Mouse (Mus musculus) heart, postnatal 14 days (tissue): Measurements from ENCODE around the gene Rasgrp3. TPM values are rescaled to one million over a fixed set of nuclear protein-coding genes. Genes with fewer than 3 reads are reported as not detected.
"Not testable (repeated sequence)": the region's sequence is repeated elsewhere in the genome, so short reads cannot be mapped to it uniquely, and the experiment has no call there.

Source experiments
- DNase-seq, 2 experiments: peaks; one replicate each; pipeline ENCODE4 v3.0.0; 2021 to 2022
- intact Hi-C: fragments of 180-260 bp; cut with DNase I; formaldehyde crosslinking; loops from one replicate; pipeline ENCODE4 v1.15.1; 2025
- total RNA-seq, 2 experiments: library from RNA; stranded (reverse); gene quantifications; 2 replicates each; pipeline ENCODE4 v1.2.3; 2021

The Rasgrp3 gene
- total RNA-seq, 2 experiments from 2014 or later: 38.4 to 38.9 TPM

GRCm38 (mm10) chr17:75456096-75456495 lies 20.4 kb downstream of the Rasgrp3 start:
- intact Hi-C loops: loop anchor here (5.0 kb wide), 1 partner anchor 76 kb away; no protein-coding TSS in a partner anchor
- not testable (repeated sequence) for DNase-seq

DNA sequence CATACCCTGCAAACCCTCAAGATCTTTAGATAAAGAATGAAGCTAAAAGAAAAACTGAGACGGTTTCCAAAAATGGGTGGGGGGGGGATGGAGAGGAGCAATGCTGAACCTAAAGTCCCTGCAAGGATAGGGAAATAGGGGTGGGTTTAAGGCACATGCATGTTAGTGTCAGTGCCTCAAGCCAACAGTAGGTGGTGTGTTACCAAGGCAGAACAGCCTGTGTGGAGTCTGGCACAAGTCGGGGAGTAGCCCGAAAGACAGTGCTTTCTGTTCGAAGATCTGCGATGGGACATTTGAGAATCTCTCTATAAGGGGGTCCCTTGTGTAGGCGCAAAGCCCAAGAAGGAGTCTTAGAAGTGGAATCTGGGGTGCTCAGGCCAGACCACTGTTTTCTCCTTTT lies 24.9 kb downstream of the Rasgrp3 start:
- intact Hi-C loops: no loop called here
- no peak for DNase-seq

DNA sequence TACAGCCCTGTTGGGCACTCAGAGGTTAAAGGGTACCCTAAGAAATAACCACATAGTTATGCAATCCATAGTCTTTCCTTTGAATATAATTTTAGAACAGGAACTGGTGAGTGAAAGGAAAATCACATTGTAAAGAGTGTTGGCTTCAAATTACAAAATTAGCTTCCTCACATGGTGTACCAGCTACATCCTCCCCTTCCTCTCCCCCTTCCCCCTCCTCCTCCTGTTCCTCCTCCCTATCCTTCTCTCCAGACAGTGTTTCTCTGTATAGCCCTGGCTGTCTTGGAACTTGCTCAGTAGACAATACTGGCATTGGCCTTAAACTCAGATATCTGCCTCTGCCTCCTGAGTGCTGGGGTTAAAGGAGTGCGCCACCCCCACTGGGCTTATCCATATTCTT lies 26.1 kb downstream of the Rasgrp3 start:
- intact Hi-C loops: no loop called here
- DNase-seq: no peak

DNA sequence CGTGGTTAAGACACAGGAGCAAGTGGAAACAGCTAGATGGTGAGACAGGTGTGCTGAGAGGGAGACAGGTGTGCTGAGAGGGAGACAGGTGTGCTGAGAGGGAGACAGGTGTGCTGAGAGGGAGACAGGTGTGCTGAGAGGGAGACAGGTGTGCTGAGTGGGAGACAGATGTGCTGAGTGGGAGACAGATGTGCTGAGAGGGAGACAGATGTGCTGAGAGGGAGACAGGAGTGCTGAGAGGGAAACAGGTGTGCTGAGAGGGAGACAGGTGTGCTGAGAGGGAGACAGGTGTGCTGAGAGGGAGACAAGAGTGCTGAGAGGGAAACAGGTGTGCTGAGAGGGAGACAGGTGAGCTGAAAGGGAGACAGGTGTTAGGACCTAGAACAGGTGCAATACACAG lies 27.5 kb downstream of the Rasgrp3 start:
- intact Hi-C loops: not testable (repeated sequence)

DNA sequence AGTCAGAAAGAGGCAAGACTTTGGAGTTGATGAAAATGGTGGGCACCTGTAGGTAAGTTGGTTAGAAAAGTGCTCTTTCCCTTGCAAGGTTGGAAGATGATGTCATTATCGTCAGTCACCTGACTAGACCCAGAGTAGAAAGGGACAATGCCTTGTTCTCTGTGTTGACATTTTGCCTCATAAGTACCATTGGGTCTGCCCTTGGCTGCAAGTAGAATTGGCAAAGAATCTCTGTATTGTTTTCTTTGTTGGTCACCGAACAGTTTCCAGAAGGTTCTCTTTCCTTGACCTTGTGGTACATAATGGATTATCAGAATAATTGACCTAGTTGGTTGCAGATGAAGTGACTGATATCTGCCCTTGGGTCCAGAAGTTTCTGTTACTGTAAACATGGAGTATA lies 27.9 kb downstream of the Rasgrp3 start:
- no peak for DNase-seq
- intact Hi-C loops: no loop called here

More for the DNA sequence above, 27.5 kb downstream of the Rasgrp3 start:
- not testable (repeated sequence) for DNase-seq

GRCm38 (mm10) chr17:75464331-75464982 lies 28.8 kb downstream of the Rasgrp3 start:
- intact Hi-C loops: no loop called here

DNA sequence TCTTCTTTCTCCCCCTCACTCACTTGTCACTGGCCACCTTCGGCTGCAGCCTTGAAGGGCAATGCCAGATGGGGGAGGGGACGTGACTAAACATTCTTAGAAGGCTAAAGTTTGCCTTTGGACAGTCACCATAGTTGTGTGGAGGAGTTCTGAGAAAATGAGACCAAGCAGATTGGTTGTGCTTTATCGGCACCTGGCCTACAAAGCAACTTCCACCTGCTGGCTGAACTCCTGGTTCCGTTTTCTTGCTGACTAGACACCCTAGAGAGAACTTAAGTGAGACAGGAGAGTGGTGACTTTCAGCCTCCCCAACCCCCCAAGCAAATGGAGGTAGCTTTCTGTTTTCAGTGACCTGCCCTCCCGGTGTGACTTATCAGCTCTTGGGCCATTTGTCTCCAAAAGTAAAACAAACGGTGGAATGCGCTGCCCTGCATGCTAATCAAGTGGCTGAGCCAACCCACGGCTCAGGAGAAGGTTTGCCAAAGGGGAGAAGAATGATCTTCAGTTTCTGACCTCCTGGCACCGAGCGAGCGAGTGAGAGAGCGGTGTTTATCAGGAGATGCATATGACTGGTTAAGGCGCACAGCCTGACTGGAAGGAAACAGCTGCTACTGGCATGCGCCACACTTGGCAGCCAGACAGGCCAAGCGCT lies 29.4 kb downstream of the Rasgrp3 start:
- intact Hi-C loops: no loop called here
- DNase-seq: peak; percentile 79 to 85

More at GRCm38 (mm10) chr17:75464331-75464982, 28.8 kb downstream of the Rasgrp3 start:
- DNase-seq: peak; percentile 8 to 16

- no peak for DNase-seq
- intact Hi-C loops: no loop called here
These were observed 29.9 kb downstream of the Rasgrp3 start for GRCm38 (mm10) chr17:75465635-75465997.

DNA sequence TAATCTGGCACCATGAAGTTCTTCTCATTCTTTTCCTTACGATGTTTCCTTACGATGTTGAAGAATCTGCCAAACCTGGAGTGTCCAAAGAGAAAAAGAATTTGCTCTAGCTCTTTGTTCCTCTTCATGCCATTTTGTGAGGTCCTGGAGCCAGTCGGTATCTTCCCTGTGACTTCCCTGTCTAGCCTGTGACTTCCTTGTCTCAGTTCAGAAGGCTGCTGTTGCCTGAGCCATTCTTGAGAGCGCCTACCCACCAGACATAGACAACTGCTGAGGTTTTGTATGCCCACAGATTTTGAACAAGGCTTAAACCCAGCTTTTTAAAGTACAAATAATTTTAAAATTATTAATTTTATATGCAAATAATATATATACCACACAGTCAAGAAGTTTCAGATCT lies 31.3 kb downstream of the Rasgrp3 start:
- no peak for DNase-seq
- intact Hi-C loops: no loop called here

DNA sequence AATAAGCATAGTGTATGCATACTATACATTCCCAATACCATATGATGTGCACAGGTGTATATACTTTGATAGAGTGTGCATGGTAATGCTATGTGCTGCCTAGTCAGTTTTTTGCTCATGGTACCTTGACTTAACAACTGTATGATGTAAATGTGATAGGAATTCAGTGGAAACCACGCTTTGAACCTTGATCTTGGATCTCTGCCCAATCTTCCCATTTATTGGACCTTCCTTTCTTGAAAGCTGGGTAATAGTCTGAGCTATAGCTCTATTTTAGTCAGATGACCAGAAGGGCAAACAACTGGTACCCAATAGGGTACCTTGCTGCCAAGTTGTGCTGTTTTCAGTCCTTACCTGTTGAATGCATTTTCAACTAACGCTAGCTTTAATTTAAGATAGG lies 31.8 kb downstream of the Rasgrp3 start:
- intact Hi-C loops: no loop called here

DNA sequence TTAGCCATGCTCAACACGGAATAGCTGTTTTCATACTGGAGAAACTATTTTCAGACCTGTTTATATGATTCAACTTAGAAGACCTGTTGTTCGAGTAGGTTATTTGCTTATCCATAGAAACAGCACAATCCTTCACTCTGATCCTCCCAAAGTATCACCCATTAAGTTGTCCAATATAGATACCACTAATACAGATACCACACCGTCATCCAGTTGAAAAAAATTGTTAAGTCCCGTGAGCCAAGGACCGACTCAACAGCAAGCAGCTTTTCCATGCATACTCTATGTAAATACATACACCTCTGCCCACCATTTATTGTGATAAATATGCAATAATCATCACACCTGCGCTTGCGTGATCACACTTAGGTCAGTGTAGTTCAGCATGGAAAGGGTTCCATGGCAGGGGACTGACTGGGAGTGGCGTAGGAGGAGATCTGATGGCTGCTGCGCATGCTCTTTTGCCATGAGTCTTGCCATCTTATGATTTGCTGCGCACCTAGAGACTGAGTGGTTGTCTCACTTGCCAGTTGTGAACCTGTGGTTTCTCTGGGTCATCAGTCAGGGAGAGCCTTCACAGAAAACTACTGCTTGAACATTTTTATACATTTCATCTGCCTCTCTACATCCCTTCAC lies 32.9 kb downstream of the Rasgrp3 start:
- intact Hi-C loops: no loop called here
- DNase-seq: no peak

More for the DNA sequence above, 31.8 kb downstream of the Rasgrp3 start:
- DNase-seq: no peak

DNA sequence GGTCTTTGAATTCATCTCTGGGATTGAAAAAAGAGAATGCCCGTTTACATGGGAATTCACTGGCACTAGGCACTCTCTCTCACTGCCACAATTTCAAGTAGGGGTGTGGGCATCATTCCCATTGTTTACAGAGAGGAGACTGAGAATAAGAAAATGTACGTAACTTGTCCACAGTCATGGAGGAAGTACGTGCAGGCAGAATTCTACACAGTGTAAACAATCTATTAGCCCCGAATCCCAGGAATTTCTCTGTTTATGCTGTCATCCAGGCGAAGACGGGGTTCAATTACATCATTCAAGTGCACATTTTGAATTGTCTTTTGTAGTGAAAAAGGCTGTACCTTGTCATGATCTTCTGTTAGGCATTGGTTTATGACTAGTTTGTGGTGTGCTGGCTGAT lies 34.6 kb downstream of the Rasgrp3 start:
- no peak for DNase-seq
- intact Hi-C loops: no loop called here

GRCm38 (mm10) chr17:75470885-75471610 lies 35.4 kb downstream of the Rasgrp3 start:
- no peak for DNase-seq
- intact Hi-C loops: no loop called here

GRCm38 (mm10) chr17:75471644-75472253 lies 36.1 kb downstream of the Rasgrp3 start:
- no peak for DNase-seq
- intact Hi-C loops: no loop called here

GRCm38 (mm10) chr17:75472379-75472778 lies 36.7 kb downstream of the Rasgrp3 start:
- DNase-seq: peak in 1 of 2 experiments; percentile 31
- intact Hi-C loops: no loop called here

DNA sequence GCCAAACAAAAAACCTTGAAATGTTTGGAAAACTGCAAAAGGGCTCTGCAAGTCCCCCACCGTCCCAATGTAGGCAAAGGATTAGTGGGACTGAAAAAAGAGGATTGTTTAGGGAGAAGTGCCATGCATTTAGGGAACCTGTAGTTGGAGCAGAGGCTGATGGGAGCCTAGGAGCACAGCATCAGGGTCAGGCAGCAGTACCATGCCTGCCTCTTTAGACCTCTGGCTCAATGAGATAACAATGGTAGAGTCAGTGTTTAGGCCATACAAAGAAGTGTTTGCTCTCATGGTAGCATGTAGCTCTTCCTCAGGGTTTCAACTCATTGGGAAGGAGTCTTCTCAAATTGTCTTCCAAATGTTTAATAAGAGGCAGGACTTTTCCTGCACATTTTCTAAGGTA lies 40.3 kb downstream of the Rasgrp3 start:
- no peak for DNase-seq
- intact Hi-C loops: no loop called here

GRCm38 (mm10) chr17:75476736-75477416 lies 41.2 kb downstream of the Rasgrp3 start:
- intact Hi-C loops: no loop called here
- DNase-seq: no peak

- intact Hi-C loops: no loop called here
- no peak for DNase-seq
These were observed 42.0 kb downstream of the Rasgrp3 start for GRCm38 (mm10) chr17:75477655-75478054.

DNA sequence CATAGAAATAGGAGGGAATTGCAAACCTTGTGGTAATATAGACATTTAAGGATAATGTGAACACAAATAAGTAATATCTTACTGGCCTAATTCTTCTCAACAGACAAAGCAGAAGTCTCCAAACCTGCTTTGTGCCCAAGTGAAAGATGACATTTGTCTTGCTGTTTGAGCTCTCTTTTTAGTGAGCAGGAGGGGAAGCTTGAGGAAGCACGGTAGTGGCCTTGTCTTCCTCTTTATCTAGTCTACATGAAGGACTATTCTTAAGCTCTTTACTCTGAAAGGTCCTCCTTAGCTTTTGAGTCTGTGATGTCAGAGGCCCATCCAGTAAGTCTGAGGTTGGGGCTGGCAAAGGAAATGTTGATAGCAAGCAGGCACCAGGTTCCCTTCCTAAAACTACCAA lies 43.1 kb downstream of the Rasgrp3 start:
- intact Hi-C loops: no loop called here
- no peak for DNase-seq

- intact Hi-C loops: no loop called here
These were observed 44.0 kb downstream of the Rasgrp3 start for GRCm38 (mm10) chr17:75479663-75480062.

More at GRCm38 (mm10) chr17:75479663-75480062, 44.0 kb downstream of the Rasgrp3 start:
- no peak for DNase-seq
